In genomic region chr11:69396772-69397171, GRCm38 (mm10) we compare ENCODE assay signal across 8 mouse cellular contexts. TPM values are rescaled to one million over a fixed set of nuclear protein-coding genes. Genes with fewer than 3 reads are reported as not detected.
DNase-seq lines count a peak whose midpoint lies in the region; ATAC-seq and TF ChIP-seq lines count a peak whose summit lies in the region.

No protein-coding gene starts in this region.

- peaks cover 22% of the 10 kb centered on the region for H3K36me3 ChIP-seq in hindbrain, embryonic 16.5 days (ENCODE audit: control insufficient read depth, insufficient read depth, low read length)
- H3K36me3 ChIP-seq in liver, embryonic 12.5 days, result peaks cover 34% of the 10 kb centered on the region
- peaks cover 42% of the 10 kb centered on the region for H3K36me3 ChIP-seq in neural tube, embryonic 13.5 days

- peak; percentile 48 for DNase-seq in embryo, embryonic 10.5 days (ENCODE audit: low spot score)
- no peak for DNase-seq in embryo, embryonic 10 days (ENCODE audit: low spot score)
- peak; percentile 29 for DNase-seq in brain, adult 2 months (ENCODE audit: low read depth, low spot score)
- peak; percentile 64 for DNase-seq in gastrocnemius, adult 2 months

- no peak for TF ChIP-seq CTCF in gastrocnemius, adult 2 months (IDR thresholded peaks at IDR 0.05)

- peak overlapping the region; percentile 5; the same call in 1 of the 2 replicates for H3K9ac ChIP-seq in hindbrain, embryonic 16.5 days (ENCODE audit: low read depth, low read length)
- peak overlapping the region; percentile 91 for H3K9ac ChIP-seq in liver, embryonic 12.5 days
- peak overlapping the region; percentile 83 for H3K9ac ChIP-seq in neural tube, embryonic 13.5 days

- peaks cover 13% of the 10 kb centered on the region for H3K4me1 ChIP-seq in hindbrain, embryonic 16.5 days (ENCODE audit: control insufficient read depth, insufficient read depth, low read depth, low read length)
- H3K4me1 ChIP-seq in liver, embryonic 12.5 days, result peaks cover 52% of the 10 kb centered on the region
- H3K4me1 ChIP-seq in neural tube, embryonic 13.5 days (replicated peaks), result peaks cover 39% of the 10 kb centered on the region

- intact Hi-C loops in gastrocnemius, adult 2 months (cut with DNase I), result no loop called here

- H3K27ac ChIP-seq in gastrocnemius, adult 2 months, result peak overlapping the region; percentile 96
- H3K27ac ChIP-seq in hindbrain, embryonic 16.5 days (ENCODE audit: low read depth, low read length), result no peak overlapping the region
- H3K27ac ChIP-seq in liver, embryonic 12.5 days, result peak overlapping the region; percentile 95
- H3K27ac ChIP-seq in neural tube, embryonic 13.5 days (replicated peaks), result peak overlapping the region; percentile 97

- H3K4me3 ChIP-seq in gastrocnemius, adult 2 months, result peak overlapping the region; percentile 85
- H3K4me3 ChIP-seq in hindbrain, embryonic 16.5 days (ENCODE audit: low read length), result peak overlapping the region; percentile 78
- H3K4me3 ChIP-seq in liver, embryonic 12.5 days, result peak overlapping the region; percentile 79
- peak overlapping the region; percentile 54 for H3K4me3 ChIP-seq in neural tube, embryonic 13.5 days

- H3K27me3 ChIP-seq in hindbrain, embryonic 16.5 days (replicated peaks; ENCODE audit: control insufficient read depth, insufficient read depth, low read length), result no peaks in the 10 kb centered on the region
- H3K27me3 ChIP-seq in liver, embryonic 12.5 days (replicated peaks), result peaks cover 8% of the 10 kb centered on the region; the same call in 1 of the 2 replicates
- H3K27me3 ChIP-seq in neural tube, embryonic 13.5 days, result peaks cover 16% of the 10 kb centered on the region

- no peaks in the 10 kb centered on the region for H3K9me3 ChIP-seq in hindbrain, embryonic 16.5 days (ENCODE audit: control insufficient read depth, low read length)
- no peaks in the 10 kb centered on the region for H3K9me3 ChIP-seq in liver, embryonic 12.5 days (replicated peaks)
- H3K9me3 ChIP-seq in neural tube, embryonic 13.5 days, result no peaks in the 10 kb centered on the region

- no peak for ATAC-seq in hindbrain, embryonic 16.5 days
- no peak for ATAC-seq in liver, embryonic 12.5 days
- no peak for ATAC-seq in neural tube, embryonic 13.5 days (ENCODE audit: low read depth)
- ATAC-seq in megakaryocyte progenitor cell, adult 5-6 weeks (replicated peaks; ENCODE audit: poor library complexity), result no peak

- WGBS in hindbrain, embryonic 16.5 days, result 27% methylated on average over 11 of the region's 11 CpGs
- 9% methylated on average over 11 of the region's 11 CpGs for WGBS in liver, embryonic 12.5 days (ENCODE audit: insufficient replicate concordance)
- WGBS in neural tube, embryonic 13.5 days, result 31% methylated on average over 11 of the region's 11 CpGs

- peak overlapping the region; percentile 80 for H3K4me2 ChIP-seq in hindbrain, embryonic 16.5 days (ENCODE audit: low read length)
- H3K4me2 ChIP-seq in liver, embryonic 12.5 days, result peak overlapping the region; percentile 94
- peak overlapping the region; percentile 80 for H3K4me2 ChIP-seq in neural tube, embryonic 13.5 days

RNA-seq across cellular contexts. Expression of gene Tmem88, which starts 1.3 kb away (rescaled TPM):
- 1 to 10 TPM; 6.5 to 7.4 TPM for total RNA-seq in gastrocnemius, adult 2 months (2021)
- 8.9 and 9.2 TPM in 2 replicates for polyA plus RNA-seq in hindbrain, embryonic 16.5 days (2015; fragmentation: Nextera tagmentation; extraction: Ambion mirVana)
- polyA plus RNA-seq in liver, embryonic 12.5 days (2016; fragmentation: Nextera tagmentation; extraction: Ambion mirVana), result 14.4 and 15.4 TPM in 2 replicates
- 7.8 and 8.4 TPM in 2 replicates for polyA plus RNA-seq in neural tube, embryonic 13.5 days (2015; fragmentation: Nextera tagmentation; extraction: Ambion mirVana)
- total RNA-seq in megakaryocyte progenitor cell, adult 5-6 weeks (2015), result 0.07 and 0.42 TPM in 2 replicates
- 0.12 TPM in 1 of 2 replicates, not detected in the other for total RNA-seq in megakaryocyte progenitor cell, adult 5-6 weeks (2017)

RNA-seq across cellular contexts. Expression of gene Cyb5d1, which starts 1.3 kb away (rescaled TPM):
- 10 to 100 TPM; 34.9 to 36.0 TPM for total RNA-seq in gastrocnemius, adult 2 months (2021)
- 28.7 and 33.0 TPM in 2 replicates for polyA plus RNA-seq in hindbrain, embryonic 16.5 days (2015; fragmentation: Nextera tagmentation; extraction: Ambion mirVana)
- polyA plus RNA-seq in liver, embryonic 12.5 days (2016; fragmentation: Nextera tagmentation; extraction: Ambion mirVana), result 15.1 and 15.7 TPM in 2 replicates
- 36.2 and 39.2 TPM in 2 replicates for polyA plus RNA-seq in neural tube, embryonic 13.5 days (2015; fragmentation: Nextera tagmentation; extraction: Ambion mirVana)
- total RNA-seq in megakaryocyte progenitor cell, adult 5-6 weeks (2015), result 15.4 and 16.6 TPM in 2 replicates
- total RNA-seq in megakaryocyte progenitor cell, adult 5-6 weeks (2017), result 34.2 and 50.3 TPM in 2 replicates

RNA-seq across cellular contexts. Expression of gene Naa38, which starts 1.5 kb away (rescaled TPM):
- 10 to 100 TPM; 62.4 to 86.0 TPM for total RNA-seq in gastrocnemius, adult 2 months (2021)
- 102 and 130 TPM in 2 replicates for polyA plus RNA-seq in hindbrain, embryonic 16.5 days (2015; fragmentation: Nextera tagmentation; extraction: Ambion mirVana)
- polyA plus RNA-seq in liver, embryonic 12.5 days (2016; fragmentation: Nextera tagmentation; extraction: Ambion mirVana), result 111 and 119 TPM in 2 replicates
- polyA plus RNA-seq in neural tube, embryonic 13.5 days (2015; fragmentation: Nextera tagmentation; extraction: Ambion mirVana), result 112 and 117 TPM in 2 replicates
- total RNA-seq in megakaryocyte progenitor cell, adult 5-6 weeks (2015), result 114 and 125 TPM in 2 replicates
- total RNA-seq in megakaryocyte progenitor cell, adult 5-6 weeks (2017), result 146 and 205 TPM in 2 replicates

RNA-seq across cellular contexts. Expression of gene Kdm6b, which starts 16.7 kb away (rescaled TPM):
- total RNA-seq in gastrocnemius, adult 2 months (2021), result 10 to 100 TPM; 23.9 to 24.5 TPM
- polyA plus RNA-seq in hindbrain, embryonic 16.5 days (2015; fragmentation: Nextera tagmentation; extraction: Ambion mirVana), result 22.9 and 29.0 TPM in 2 replicates
- polyA plus RNA-seq in liver, embryonic 12.5 days (2016; fragmentation: Nextera tagmentation; extraction: Ambion mirVana), result 7.1 and 7.5 TPM in 2 replicates
- polyA plus RNA-seq in neural tube, embryonic 13.5 days (2015; fragmentation: Nextera tagmentation; extraction: Ambion mirVana), result 44.8 and 47.4 TPM in 2 replicates
- 10.4 and 11.7 TPM in 2 replicates for total RNA-seq in megakaryocyte progenitor cell, adult 5-6 weeks (2015)
- total RNA-seq in megakaryocyte progenitor cell, adult 5-6 weeks (2017), result 1.8 and 2.9 TPM in 2 replicates

RNA-seq across cellular contexts. Expression of gene Chd3, which starts 27.6 kb away (rescaled TPM):
- total RNA-seq in gastrocnemius, adult 2 months (2021), result 1 to 10 TPM; 6.8 to 9.4 TPM
- polyA plus RNA-seq in hindbrain, embryonic 16.5 days (2015; fragmentation: Nextera tagmentation; extraction: Ambion mirVana), result 68.0 and 73.2 TPM in 2 replicates
- polyA plus RNA-seq in liver, embryonic 12.5 days (2016; fragmentation: Nextera tagmentation; extraction: Ambion mirVana), result 4.7 and 6.4 TPM in 2 replicates
- 82.3 and 84.6 TPM in 2 replicates for polyA plus RNA-seq in neural tube, embryonic 13.5 days (2015; fragmentation: Nextera tagmentation; extraction: Ambion mirVana)
- total RNA-seq in megakaryocyte progenitor cell, adult 5-6 weeks (2015), result 17.0 and 22.4 TPM in 2 replicates
- 19.9 and 38.2 TPM in 2 replicates for total RNA-seq in megakaryocyte progenitor cell, adult 5-6 weeks (2017)

Comparison
In these comparisons a context has a peak if more than half of its experiments do, and no peak if none do; other contexts are left out.
1. H3K9ac ChIP-seq: peak in every context shown above with its lines; median percentile 91 in liver, embryonic 12.5 days; 83 in neural tube, embryonic 13.5 days; 5 in hindbrain, embryonic 16.5 days.